Mouse (Mus musculus) brain, embryonic 14.5 days (tissue): Measurements from ENCODE around the gene Mpdu1. TPM values are rescaled to one million over a fixed set of nuclear protein-coding genes. Genes with fewer than 3 reads are reported as not detected.

Source experiments
- DNase-seq: peaks from one replicate; pipeline ENCODE4 v3.0.0-alpha.2; 2011; ENCODE audit warnings: low read depth
- CTCF ChIP-seq: fragments of 200-500 bp; IDR thresholded peaks from 2 replicates; pipeline ENCODE4 v1.5.1; 2012; ENCODE audit warnings: inconsistent platforms, mild to moderate bottlenecking, moderate library complexity, borderline replicate concordance; ENCODE audit not compliant: insufficient read depth, insufficient read length; ENCODE audit errors: extremely low read depth
- POLR2A ChIP-seq: fragments of 200-500 bp; IDR thresholded peaks from 2 replicates; pipeline ENCODE4 v1.6.1; 2012; ENCODE audit warnings: mild to moderate bottlenecking, inconsistent platforms, borderline replicate concordance; ENCODE audit not compliant: poor library complexity, insufficient read depth, insufficient read length, severe bottlenecking; ENCODE audit errors: extremely low read depth
- polyA plus RNA-seq: library from polyadenylated mRNA; depleted of rRNA; stranded (reverse); fragments of >200 nt; gene quantifications from 2 replicates; pipeline ENCODE4 v1.2.3, GENCODE M21; 2012

Gene Mpdu1
- polyA plus RNA-seq, 1 experiment: 133 TPM

DNA sequence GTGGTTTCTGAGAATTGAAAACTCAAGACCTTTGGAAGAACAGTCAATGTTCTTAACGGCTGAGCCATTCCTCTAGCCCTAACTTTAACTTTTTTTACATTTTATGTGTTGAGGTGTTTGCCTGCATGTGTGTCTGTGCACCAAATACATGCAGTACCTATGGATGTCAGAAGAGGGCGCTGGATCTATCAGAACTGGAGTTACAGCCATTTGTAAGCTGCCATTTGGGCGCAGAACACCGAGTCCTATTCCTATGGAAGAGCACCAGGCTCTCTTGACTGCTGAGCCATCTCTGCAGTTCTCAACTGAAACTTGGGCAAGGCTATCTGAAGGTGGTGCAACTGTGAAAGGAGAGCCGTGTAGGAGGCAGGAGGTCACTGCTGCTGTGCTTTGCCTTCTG, 36.1 kb upstream of the Mpdu1 start:
- TF ChIP-seq POLR2A (no peak), CTCF (no peak; the same call in 1 of the 2 replicates)
- no peak for DNase-seq

DNA sequence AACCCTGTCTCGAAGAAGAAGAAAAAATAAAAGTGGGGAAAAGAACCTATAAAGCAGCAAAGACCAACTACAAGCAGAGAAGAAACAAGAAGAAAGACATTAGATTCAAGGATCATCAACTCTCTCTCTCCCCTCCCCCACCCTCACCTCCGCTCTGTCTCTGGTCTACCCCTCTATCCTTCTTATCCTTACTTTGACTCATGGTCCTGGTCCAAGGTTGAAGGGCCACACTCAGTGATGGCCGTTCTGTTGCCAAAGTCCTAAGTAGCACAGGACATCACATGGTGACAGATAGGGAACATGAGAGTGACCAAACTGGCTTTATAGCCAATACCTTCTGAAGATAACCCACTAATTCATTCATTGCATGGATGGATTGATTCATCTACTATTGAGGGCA, 35.0 kb upstream of the Mpdu1 start:
- no peak for DNase-seq
- TF ChIP-seq CTCF: no peak
- no peak for TF ChIP-seq POLR2A

DNA sequence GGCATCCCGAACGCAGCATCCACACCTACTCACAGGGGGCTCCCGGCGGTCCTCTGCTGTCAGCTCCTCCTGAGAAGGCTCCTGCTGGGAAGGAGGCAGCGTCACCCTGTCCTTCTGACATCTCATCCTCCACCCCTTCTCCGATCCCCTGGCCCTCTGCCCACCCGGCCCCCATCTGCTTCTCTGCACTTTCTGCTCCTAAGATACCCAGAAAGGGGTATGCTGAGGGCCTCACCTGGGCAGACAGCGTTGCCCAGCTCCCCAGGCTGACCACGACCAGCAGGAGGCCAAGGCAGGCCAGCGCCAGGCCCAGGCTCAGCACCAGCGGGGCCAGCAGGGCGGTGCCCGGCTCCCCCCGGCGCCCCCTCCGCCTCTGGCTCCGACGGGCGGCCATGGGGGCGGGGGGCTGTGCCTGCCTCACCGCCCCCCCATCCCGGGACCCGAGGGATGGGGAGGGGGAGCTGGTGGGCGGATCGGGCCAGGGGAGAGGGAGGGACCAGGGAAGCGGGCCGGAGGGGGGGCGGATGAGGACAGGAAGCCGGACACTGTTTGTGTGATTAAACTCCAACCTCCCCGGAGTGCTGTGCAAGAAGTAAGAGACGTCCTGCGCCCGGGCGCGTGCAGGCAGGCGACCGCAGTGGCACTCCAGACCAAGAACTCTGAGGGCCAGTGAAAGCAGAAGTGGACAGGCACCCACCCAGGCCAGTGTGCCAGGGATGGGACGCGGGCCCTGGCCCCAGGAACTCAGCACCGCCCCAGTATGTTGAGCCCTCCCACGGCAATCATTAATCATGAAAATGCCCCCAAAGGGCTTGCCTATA, 33.1 kb upstream of the Mpdu1 start, which contains the start of the genes Tnfsf12 and Tnfsfm13:
Gene Tnfsf12, minus strand, starts transcription at position 489 of the 821 bp plus-strand sequence.
Gene Tnfsfm13, minus strand, starts transcription at position 738 of the 821 bp plus-strand sequence.
- peak; percentile 26 for DNase-seq
- TF ChIP-seq CTCF (peak; percentile 9; the same call in 1 of the 2 replicates), POLR2A (no peak)

DNA sequence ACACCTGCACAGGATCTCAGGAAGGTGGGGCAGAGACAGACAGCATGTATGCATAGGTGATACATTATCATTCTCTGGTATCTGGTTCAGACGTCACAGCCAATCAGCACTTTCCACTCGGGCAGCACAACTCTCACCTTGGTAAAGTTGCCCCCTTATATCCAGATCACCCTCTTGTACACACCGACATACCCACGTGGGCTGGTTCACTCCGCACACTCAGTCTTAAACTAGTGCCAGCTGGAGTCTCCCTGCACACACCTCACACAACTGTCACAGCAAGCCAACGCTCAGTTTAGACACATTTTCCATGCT, 32.6 kb upstream of the Mpdu1 start:
- DNase-seq: no peak
- no peak for TF ChIP-seq CTCF
- TF ChIP-seq POLR2A: no peak

DNA sequence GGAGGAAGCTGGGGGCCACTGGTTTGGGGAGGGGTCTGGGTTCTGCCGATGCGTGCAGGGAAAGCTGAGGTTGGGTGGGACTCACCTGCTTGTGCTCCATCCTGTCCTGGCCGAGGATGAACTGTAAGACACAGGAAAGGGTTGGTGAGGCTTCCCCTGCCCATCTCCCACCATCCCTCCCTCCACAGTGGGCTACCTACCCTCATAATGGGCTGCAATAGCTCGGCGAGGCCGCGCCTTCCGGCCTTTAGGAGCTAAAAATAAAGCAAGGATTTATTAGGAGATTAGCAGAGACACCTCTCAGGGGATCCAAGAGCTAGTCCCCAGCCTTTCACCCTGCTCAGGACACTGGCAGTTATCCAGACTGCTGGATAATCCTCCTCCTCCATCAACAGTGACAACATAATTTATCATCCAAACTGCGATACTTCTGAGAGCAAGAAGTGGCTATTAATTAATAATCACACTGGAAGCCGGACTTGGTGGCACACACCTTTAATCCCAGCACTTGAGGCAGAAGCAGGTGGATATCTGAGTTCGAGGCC, 31.1 kb upstream of the Mpdu1 start:
- DNase-seq: peak; percentile 9
- TF ChIP-seq CTCF (no peak), POLR2A (no peak)

DNA sequence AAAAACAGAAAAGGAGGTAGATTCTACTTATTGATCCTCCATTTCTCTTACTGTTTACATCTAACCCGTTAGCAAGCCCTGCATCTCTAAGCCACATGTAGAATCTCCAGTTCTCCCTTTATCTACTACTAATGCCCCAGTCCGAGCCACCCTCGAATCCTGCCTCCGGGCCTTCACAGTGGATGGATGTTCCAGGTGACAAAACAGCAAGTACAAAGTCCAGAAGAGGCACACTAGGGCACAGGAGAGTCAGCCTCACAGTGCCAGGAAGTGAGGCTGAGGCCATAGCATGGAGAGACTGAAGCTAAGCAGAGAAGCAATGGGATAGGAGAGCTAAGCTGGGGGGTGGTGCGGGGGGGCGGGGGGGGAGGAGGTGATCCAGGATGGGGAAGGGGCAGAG, 30.4 kb upstream of the Mpdu1 start:
- no peak for DNase-seq
- TF ChIP-seq POLR2A: no peak
- no peak for TF ChIP-seq CTCF

DNA sequence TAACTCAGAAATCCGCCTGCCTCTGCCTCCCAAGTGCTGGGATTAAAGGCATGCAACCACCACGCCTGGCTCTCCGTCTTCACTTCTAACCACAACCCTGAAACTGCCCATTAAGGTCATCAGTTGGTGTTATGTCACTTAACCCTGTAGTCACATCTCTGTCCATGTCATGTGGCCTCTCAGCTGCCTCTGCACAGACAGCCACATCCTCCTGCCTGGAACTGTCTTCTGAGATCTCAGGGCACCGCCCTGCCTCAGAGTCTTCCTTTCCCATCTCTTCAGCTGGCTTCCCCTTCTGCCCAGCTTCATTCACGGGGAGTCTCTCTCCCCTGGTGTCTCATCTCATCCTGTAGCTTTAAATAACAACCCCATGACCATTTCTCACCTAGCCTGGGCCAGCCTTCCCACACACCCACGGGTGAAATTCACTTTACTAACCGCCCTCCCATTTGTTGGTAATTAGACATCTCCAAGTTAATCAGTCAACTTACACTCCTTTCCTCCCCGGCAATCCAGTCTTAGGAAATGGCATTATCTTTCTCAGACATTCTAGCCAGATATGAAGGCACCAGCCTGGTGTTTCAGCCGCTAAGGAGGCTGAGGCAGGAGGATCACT, 29.9 kb upstream of the Mpdu1 start:
- TF ChIP-seq CTCF: no peak
- no peak for TF ChIP-seq POLR2A
- no peak for DNase-seq

DNA sequence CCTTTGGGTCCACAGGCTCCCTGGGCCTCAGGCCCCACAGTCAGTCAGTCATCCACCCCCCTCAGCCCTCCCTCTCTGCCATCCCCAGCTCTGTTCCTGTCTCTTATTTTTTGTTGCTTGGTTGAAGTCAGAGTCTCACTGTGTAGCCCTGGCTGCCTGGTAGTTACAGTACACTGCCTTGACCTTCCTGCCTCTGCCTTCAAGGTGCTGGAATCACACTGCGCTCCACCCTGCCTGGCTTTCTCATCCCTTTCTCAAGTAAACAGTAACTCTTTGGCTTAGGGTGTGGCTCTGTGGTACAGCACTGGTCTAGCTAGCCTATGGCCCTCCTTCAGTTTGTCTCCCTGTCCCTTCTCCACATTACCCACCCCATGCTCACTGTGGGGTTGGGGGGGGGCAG, 27.4 kb upstream of the Mpdu1 start:
- TF ChIP-seq POLR2A (no peak), CTCF (no peak)
- DNase-seq: no peak

DNA sequence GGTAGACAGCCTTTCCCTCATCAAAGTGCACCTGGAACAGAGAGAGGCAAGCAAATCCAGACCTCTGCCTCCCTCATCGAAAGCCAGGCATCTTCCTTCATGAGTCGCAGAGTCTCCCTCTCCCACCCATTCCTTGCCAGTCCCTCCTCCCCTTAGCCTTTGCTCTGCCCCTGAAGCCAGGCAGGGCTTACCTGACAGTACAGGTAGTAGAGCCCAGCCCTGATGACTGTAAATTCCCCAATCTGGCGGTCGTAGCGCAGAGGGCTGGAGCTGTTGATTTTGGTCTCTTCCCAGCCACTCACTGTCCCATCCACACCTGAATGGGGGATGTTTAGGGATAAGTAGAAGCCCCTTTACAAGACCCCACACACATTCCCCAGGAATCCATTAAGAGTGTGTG, 24.6 kb upstream of the Mpdu1 start:
- TF ChIP-seq POLR2A (no peak), CTCF (no peak)
- no peak for DNase-seq

DNA sequence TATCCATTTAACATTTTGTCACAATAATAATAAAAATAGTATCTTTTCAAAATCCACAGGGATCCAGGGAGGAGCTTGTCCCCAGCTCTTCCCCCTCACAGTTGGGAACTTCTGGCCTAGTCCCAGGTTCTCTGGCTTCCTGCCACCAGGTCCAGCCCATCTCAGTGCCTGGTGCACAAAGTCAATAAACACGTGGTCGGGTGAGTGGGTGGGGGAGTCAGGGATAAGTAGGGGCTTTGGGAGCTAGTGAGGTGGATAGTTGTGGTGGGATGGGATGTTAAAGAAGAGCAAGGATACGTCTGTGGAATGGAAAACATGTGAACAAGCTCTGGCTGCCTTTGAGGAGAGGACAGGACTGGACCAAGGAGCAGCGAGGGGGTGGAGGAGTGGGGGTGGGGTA, 23.9 kb upstream of the Mpdu1 start:
- DNase-seq: peak; percentile 56

DNA sequence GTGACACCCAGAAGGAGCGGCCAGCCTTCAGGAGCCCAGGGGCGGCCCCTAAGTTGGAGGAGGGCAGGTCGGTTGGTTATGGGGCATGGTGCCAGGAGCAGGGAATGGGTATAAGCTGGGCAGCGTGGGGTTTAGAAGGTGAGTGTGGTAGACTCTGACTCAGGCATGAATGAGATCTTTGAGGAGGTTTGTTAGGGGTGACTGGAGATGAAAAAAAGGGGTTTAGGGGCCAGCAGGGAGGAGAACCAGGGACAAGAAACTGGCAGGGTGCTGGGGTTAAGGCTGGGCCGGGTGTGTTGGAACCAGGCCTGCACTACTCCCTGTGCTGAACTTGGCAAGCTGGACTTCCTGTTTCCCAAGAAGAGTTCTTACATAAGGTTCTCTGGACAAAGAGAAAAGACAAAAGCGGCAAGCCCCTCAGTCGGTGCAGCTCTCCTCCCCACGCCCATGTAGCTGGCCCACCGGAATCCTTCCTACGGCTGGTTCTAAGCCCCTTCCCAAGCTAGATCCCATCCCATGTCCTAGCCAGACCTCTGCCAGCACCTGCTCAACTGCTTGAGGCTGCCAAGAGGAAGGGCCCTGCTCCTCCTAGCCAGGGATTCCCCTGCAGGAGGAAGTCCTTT, 23.2 kb upstream of the Mpdu1 start, which contains the start of gene Tnfsf13:
Gene Tnfsf13, minus strand, starts transcription at position 259 of the 623 bp plus-strand sequence.
- no peak for TF ChIP-seq CTCF
- no peak for TF ChIP-seq POLR2A
- DNase-seq: peak; percentile 69

More for the DNA sequence above, 23.9 kb upstream of the Mpdu1 start:
- no peak for TF ChIP-seq POLR2A

DNA sequence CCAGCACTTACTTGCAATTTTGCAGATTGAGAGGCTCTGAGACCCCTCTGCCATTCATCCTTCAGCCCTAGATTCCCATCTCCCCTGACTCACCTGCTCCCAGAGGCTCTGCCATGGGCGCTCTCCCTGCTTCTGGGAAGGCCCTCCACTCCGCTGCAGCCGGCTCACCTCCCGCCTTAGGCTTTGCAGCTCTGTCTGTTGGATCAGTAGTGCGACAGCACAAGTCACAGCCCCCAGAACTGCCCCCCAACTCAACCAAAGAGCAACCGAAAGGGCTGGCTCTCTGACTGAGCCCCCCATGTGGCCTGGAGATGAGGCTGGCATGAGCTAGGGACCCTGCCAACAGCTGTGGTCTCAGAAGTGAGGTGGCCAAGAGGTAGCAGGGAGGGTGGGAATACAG, 22.5 kb upstream of the Mpdu1 start:
- no peak for DNase-seq
- TF ChIP-seq CTCF (no peak), POLR2A (no peak)

DNA sequence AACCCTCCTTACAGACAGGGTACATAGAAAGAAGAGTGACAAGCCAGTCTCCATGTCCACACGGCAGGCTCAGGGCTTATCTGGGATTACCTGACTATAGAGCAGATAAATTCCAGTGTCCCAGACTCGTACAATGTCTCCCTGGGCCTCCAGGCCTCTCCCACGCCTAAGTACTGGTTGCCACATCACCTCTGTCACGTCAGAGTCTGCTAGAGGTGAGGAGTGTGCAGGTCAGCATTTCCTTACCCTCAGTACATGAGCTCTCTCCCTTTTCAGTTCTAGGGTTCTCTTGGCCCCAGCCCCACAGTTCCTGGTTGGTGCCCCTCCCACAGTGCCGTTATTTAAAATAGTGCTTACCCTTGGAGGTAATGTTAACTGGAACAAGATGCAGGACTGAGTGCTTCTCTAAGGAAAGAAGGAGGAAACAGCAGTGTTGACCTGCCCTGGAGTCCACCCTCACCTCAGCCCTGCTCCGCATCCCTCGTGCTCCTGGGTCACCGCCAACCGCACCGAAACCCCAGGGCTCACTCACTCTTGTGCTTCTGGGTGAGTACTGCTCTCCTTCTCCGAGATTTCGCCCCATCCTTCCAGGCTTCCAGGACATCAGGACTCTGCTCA, 21.8 kb upstream of the Mpdu1 start:
- TF ChIP-seq POLR2A: no peak
- TF ChIP-seq CTCF: no peak
- no peak for DNase-seq
